Comparison of ENCODE assay signal across 27 mouse cellular contexts in the genomic region with DNA sequence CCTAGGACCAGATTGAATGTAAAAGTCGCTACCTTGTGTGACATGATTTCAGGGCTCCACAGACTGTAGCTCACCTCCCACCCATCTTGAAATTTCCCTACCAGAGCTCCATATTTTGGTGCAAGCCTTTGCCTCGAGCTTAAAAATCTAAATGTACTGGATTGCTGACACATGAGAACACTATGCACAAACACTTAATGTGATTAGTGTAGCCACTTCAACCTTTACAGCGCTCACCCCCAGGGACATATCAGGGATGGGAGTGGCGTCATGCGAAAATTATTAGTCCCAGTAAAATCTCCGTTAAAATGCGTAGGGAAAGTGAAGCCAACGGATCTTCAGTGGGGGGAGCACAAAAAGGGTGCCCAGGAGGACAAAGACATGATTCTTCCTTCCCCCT.
DNase-seq lines count a peak whose midpoint lies in the region; ATAC-seq and TF ChIP-seq lines count a peak whose summit lies in the region.
"Had no signal": no experiment of that assay in that cellular context is flagged by ENCODE, and none has a peak within 500 bp of the region (broad histone marks: within the 10 kb centered on the region; RNA-seq: fewer than 3 reads in every experiment).

No protein-coding gene starts in this region.

- H3K27me3 ChIP-seq in midbrain, embryonic 12.5 days = no peaks in the 10 kb centered on the region
- H3K27me3 ChIP-seq in midbrain, postnatal 0 days (ENCODE audit: insufficient read depth, low read length) = no peaks in the 10 kb centered on the region
- no peaks in the 10 kb centered on the region for H3K27me3 ChIP-seq in midbrain, embryonic 15.5 days (replicated peaks)
- H3K27me3 ChIP-seq in midbrain, embryonic 10.5 days (ENCODE audit: low read depth, poor library complexity, severe bottlenecking) = no peaks in the 10 kb centered on the region
- no peaks in the 10 kb centered on the region for H3K27me3 ChIP-seq in neural tube, embryonic 15.5 days (replicated peaks)
- H3K27me3 ChIP-seq: embryonic facial prominence, embryonic 13.5 days; forebrain, embryonic 12.5 days; forebrain, embryonic 15.5 days; heart, embryonic 15.5 days; hindbrain, embryonic 15.5 days had no signal

- WGBS in midbrain, embryonic 12.5 days = 79% methylated on average over 8 of the region's 8 CpGs
- 48% methylated on average over 8 of the region's 8 CpGs for WGBS in midbrain, postnatal 0 days
- WGBS in midbrain, embryonic 15.5 days = 54% methylated on average over 8 of the region's 8 CpGs
- WGBS in midbrain, embryonic 10.5 days = 86% methylated on average over 8 of the region's 8 CpGs
- 53% methylated on average over 8 of the region's 8 CpGs for WGBS in neural tube, embryonic 15.5 days

- no peaks in the 10 kb centered on the region for H3K9me3 ChIP-seq in midbrain, embryonic 12.5 days
- H3K9me3 ChIP-seq in midbrain, postnatal 0 days (ENCODE audit: low read length) = no peaks in the 10 kb centered on the region
- no peaks in the 10 kb centered on the region for H3K9me3 ChIP-seq in midbrain, embryonic 15.5 days
- H3K9me3 ChIP-seq in midbrain, embryonic 10.5 days (replicated peaks) = no peaks in the 10 kb centered on the region
- no peaks in the 10 kb centered on the region for H3K9me3 ChIP-seq in neural tube, embryonic 15.5 days (replicated peaks)
- H3K9me3 ChIP-seq: embryonic facial prominence, embryonic 10.5 days; embryonic facial prominence, embryonic 13.5 days; forebrain, embryonic 12.5 days; forebrain, embryonic 15.5 days; heart, embryonic 12.5 days; heart, embryonic 15.5 days; hindbrain, embryonic 10.5 days; hindbrain, embryonic 15.5 days had no signal

- H3K4me2 ChIP-seq in midbrain, embryonic 12.5 days (replicated peaks) = no peak overlapping the region
- H3K4me2 ChIP-seq in midbrain, postnatal 0 days (ENCODE audit: low read depth, low read length, poor library complexity, severe bottlenecking) = no peak overlapping the region
- no peak overlapping the region for H3K4me2 ChIP-seq in midbrain, embryonic 15.5 days
- H3K4me2 ChIP-seq in neural tube, embryonic 15.5 days = peak overlapping the region; percentile 20
- H3K4me2 ChIP-seq: embryonic facial prominence, embryonic 13.5 days; forebrain, embryonic 12.5 days; forebrain, embryonic 15.5 days; heart, embryonic 12.5 days; heart, embryonic 15.5 days; hindbrain, embryonic 15.5 days had no signal

- peaks cover 11% of the 10 kb centered on the region for H3K4me1 ChIP-seq in midbrain, embryonic 12.5 days
- H3K4me1 ChIP-seq in midbrain, postnatal 0 days (ENCODE audit: insufficient read depth, low read length) = no peaks in the 10 kb centered on the region
- H3K4me1 ChIP-seq in midbrain, embryonic 15.5 days = peaks cover 18% of the 10 kb centered on the region
- H3K4me1 ChIP-seq in midbrain, embryonic 10.5 days = peaks cover 12% of the 10 kb centered on the region
- peaks cover 16% of the 10 kb centered on the region for H3K4me1 ChIP-seq in neural tube, embryonic 15.5 days
- H3K4me1 ChIP-seq: embryonic facial prominence, embryonic 10.5 days; heart, embryonic 12.5 days; heart, embryonic 15.5 days had no signal

- no peaks in the 10 kb centered on the region for H3K36me3 ChIP-seq in midbrain, embryonic 12.5 days
- no peaks in the 10 kb centered on the region for H3K36me3 ChIP-seq in midbrain, postnatal 0 days (ENCODE audit: insufficient read depth, low read length)
- no peaks in the 10 kb centered on the region for H3K36me3 ChIP-seq in midbrain, embryonic 15.5 days (replicated peaks)
- H3K36me3 ChIP-seq in midbrain, embryonic 10.5 days = no peaks in the 10 kb centered on the region
- no peaks in the 10 kb centered on the region for H3K36me3 ChIP-seq in neural tube, embryonic 15.5 days
- H3K36me3 ChIP-seq: embryonic facial prominence, embryonic 10.5 days; embryonic facial prominence, embryonic 13.5 days; forebrain, embryonic 12.5 days; forebrain, embryonic 15.5 days; heart, embryonic 12.5 days; heart, embryonic 15.5 days; hindbrain, embryonic 10.5 days; hindbrain, embryonic 15.5 days had no signal

- no peak overlapping the region for H3K4me3 ChIP-seq in midbrain, embryonic 12.5 days
- no peak overlapping the region for H3K4me3 ChIP-seq in midbrain, postnatal 0 days (ENCODE audit: low read depth, low read length)
- H3K4me3 ChIP-seq in midbrain, embryonic 15.5 days = no peak overlapping the region
- H3K4me3 ChIP-seq in midbrain, embryonic 10.5 days = no peak overlapping the region
- H3K4me3 ChIP-seq in neural tube, embryonic 15.5 days (replicated peaks) = no peak overlapping the region
- H3K4me3 ChIP-seq: embryonic facial prominence, embryonic 10.5 days; embryonic facial prominence, embryonic 13.5 days; erythroblast, embryonic 14.5 days; forebrain, embryonic 12.5 days; forebrain, embryonic 15.5 days; heart, embryonic 12.5 days; heart, embryonic 15.5 days; hindbrain, embryonic 10.5 days; hindbrain, embryonic 15.5 days had no signal

- no peak for TF ChIP-seq CTCF in midbrain, postnatal 0 days (IDR thresholded peaks at IDR 0.05)

- H3K27ac ChIP-seq in midbrain, embryonic 12.5 days (replicated peaks) = peak overlapping the region; percentile 46; the same call in 1 of the 2 replicates
- H3K27ac ChIP-seq in midbrain, postnatal 0 days (ENCODE audit: low read depth, low read length) = no peak overlapping the region
- 0 out of 2 replicates have a peak overlapping the region, but pooled peaks have one; percentile 25 for H3K27ac ChIP-seq in midbrain, embryonic 15.5 days
- no peak overlapping the region for H3K27ac ChIP-seq in midbrain, embryonic 10.5 days (replicated peaks)
- peak overlapping the region; percentile 23; the same call in 1 of the 2 replicates for H3K27ac ChIP-seq in neural tube, embryonic 15.5 days (replicated peaks)
- H3K27ac ChIP-seq: embryonic facial prominence, embryonic 10.5 days; embryonic facial prominence, embryonic 13.5 days; forebrain, embryonic 12.5 days; forebrain, embryonic 15.5 days; heart, embryonic 15.5 days; hindbrain, embryonic 10.5 days; hindbrain, embryonic 15.5 days had no signal

- ATAC-seq in midbrain, embryonic 12.5 days (ENCODE audit: low FRiP score, low read depth) = no peak
- ATAC-seq in midbrain, postnatal 0 days (ENCODE audit: low FRiP score) = no peak
- ATAC-seq in midbrain, embryonic 15.5 days (replicated peaks) = 0 out of 2 replicates have a peak, but pooled peaks have one; percentile 14
- no peak for ATAC-seq in neural tube, embryonic 15.5 days (ENCODE audit: low FRiP score)
- ATAC-seq: CD4-positive, CD25-positive, alpha-beta regulatory T cell, adult 4 months; forebrain, embryonic 15.5 days had no signal

- no peak for DNase-seq in midbrain, postnatal 0 days (ENCODE audit: low spot score)
- DNase-seq in midbrain, embryonic 10.5 days (ENCODE audit: low spot score) = no peak
- DNase-seq in cerebellum, postnatal 25 days = no peak
- DNase-seq: adrenal gland, adult 2 months; adrenal gland, postnatal 14 days; cerebellum, adult 11 months; cerebellum, adult 2 months; cerebellum, adult 9-11 months; cerebellum, postnatal 36 days; embryo, embryonic 11 days; gastrocnemius, postnatal 25 days; heart, adult 18-20 months; heart, postnatal 10 days; heart, postnatal 36 days had no signal

- H3K9ac ChIP-seq in midbrain, embryonic 12.5 days (replicated peaks) = no peak overlapping the region
- H3K9ac ChIP-seq in midbrain, postnatal 0 days (replicated peaks; ENCODE audit: low read length, poor library complexity, severe bottlenecking) = no peak overlapping the region
- H3K9ac ChIP-seq in midbrain, embryonic 15.5 days = no peak overlapping the region
- no peak overlapping the region for H3K9ac ChIP-seq in neural tube, embryonic 15.5 days (replicated peaks)
- H3K9ac ChIP-seq: embryonic facial prominence, embryonic 13.5 days; forebrain, embryonic 12.5 days; forebrain, embryonic 15.5 days; heart, embryonic 12.5 days; heart, embryonic 15.5 days; hindbrain, embryonic 15.5 days had no signal

Comparison
In these comparisons a context has a peak if more than half of its experiments do, and no peak if none do; other contexts are left out.
1. H3K27ac ChIP-seq: peak in midbrain, embryonic 12.5 days (single experiment), midbrain, embryonic 15.5 days (single experiment) and neural tube, embryonic 15.5 days (single experiment); none in midbrain, postnatal 0 days (single experiment) and midbrain, embryonic 10.5 days (single experiment).